Mouse (Mus musculus) erythroid progenitor cell, adult 5-6 weeks (primary cell): ENCODE results near the gene Zfp429. TPM values are rescaled to one million over a fixed set of nuclear protein-coding genes. Genes with fewer than 3 reads are reported as not detected.
"Not testable (repeated sequence)": the region's sequence is repeated elsewhere in the genome, so short reads cannot be mapped to it uniquely, and the experiment has no call there.

Experiments used
- ATAC-seq: replicated peaks from 2 replicates; pipeline ENCODE4 v1.8.0; 2016; ENCODE audit warnings: moderate number of reproducible peaks, mild to moderate bottlenecking, moderate TSS enrichment, inconsistent platforms; ENCODE audit not compliant: poor library complexity, low FRiP score, severe bottlenecking
- total RNA-seq, 2 experiments: library from RNA; stranded (forward) in 1 of 2; stranded (reverse) in 1 of 2; fragments of 150-400 nt in 1 of 2; fragments of 186-747, 209-891 nt in 1 of 2; gene quantifications; 2 replicates each; pipeline versions ENCODE4 v1.2.3 to v1.2.4; 2015 to 2017; ENCODE audit warnings: low replicate concordance in 2 of 2

Gene Zfp429
- not detected in 2 replicates for total RNA-seq (2015; ENCODE audit: low replicate concordance)
- total RNA-seq (2017; ENCODE audit: low replicate concordance): 4.0 TPM in 1 of 2 replicates, not detected in the other

- ATAC-seq: peak; percentile 49; the same call in 1 of the 2 replicates
These were observed at the start of gene Zfp429 for GRCm38 (mm10) chr13:67399183-67399903. Gene Zfp429 (minus strand): TSS chr13:67399819.

GRCm38 (mm10) chr13:67437095-67437494 lies 37.5 kb upstream of the Zfp429 start:
- ATAC-seq: not testable (repeated sequence)

GRCm38 (mm10) chr13:67428116-67428515 lies 28.5 kb upstream of the Zfp429 start:
- ATAC-seq: no peak

- not testable (repeated sequence) for ATAC-seq
These were observed 26.1 kb upstream of the Zfp429 start for GRCm38 (mm10) chr13:67425699-67426098.

- not testable (repeated sequence) for ATAC-seq
These were observed 22.9 kb upstream of the Zfp429 start for GRCm38 (mm10) chr13:67422532-67422931.

GRCm38 (mm10) chr13:67421207-67421857 lies 21.7 kb upstream of the Zfp429 start, which contains the start of gene Zfp459:
Gene Zfp459 (minus strand): TSS chr13:67421418.
- ATAC-seq: peak; percentile 30; the same call in 1 of the 2 replicates

GRCm38 (mm10) chr13:67420558-67421206 lies 21.1 kb upstream of the Zfp429 start:
- ATAC-seq: no peak

- ATAC-seq: no peak
These were observed 17.2 kb upstream of the Zfp429 start for GRCm38 (mm10) chr13:67416811-67417210.

- ATAC-seq: no peak
These were observed 16.1 kb upstream of the Zfp429 start for GRCm38 (mm10) chr13:67415759-67416158.

GRCm38 (mm10) chr13:67413634-67414033 lies 14.0 kb upstream of the Zfp429 start:
- not testable (repeated sequence) for ATAC-seq

- ATAC-seq: not testable (repeated sequence)
These were observed 23.4 kb downstream of the Zfp429 start for GRCm38 (mm10) chr13:67376255-67376654.

- peak; percentile 80 for ATAC-seq
These were observed 24.3 kb downstream of the Zfp429 start, which contains the start of the genes Gm28041 and Zfp456 for GRCm38 (mm10) chr13:67375050-67375911. Gene Gm28041 (minus strand): TSS chr13:67375733. Gene Zfp456 (minus strand): TSS chr13:67375810.

GRCm38 (mm10) chr13:67360131-67360744 lies 39.4 kb downstream of the Zfp429 start, which contains the start of the genes Gm28044 and Zfp953:
Gene Gm28044 (minus strand): TSS chr13:67360536.
Gene Zfp953 (minus strand): TSS chr13:67360605.
- peak; percentile 90 for ATAC-seq

- no peak for ATAC-seq
These were observed 47.8 kb downstream of the Zfp429 start for GRCm38 (mm10) chr13:67351854-67352253.

GRCm38 (mm10) chr13:67343422-67343821 lies 56.2 kb downstream of the Zfp429 start:
- no peak for ATAC-seq
